Mouse (Mus musculus) embryonic facial prominence, embryonic 11.5 days (tissue): ENCODE data around the gene Gm21970. TPM values are rescaled to one million over a fixed set of nuclear protein-coding genes. Genes with fewer than 3 reads are reported as not detected.

ENCODE experiments used
- ATAC-seq: fragments of 200-750 bp; cut with Nextera tagmentation; replicated peaks from 2 replicates; pipeline ENCODE4 v1.8.0; 2017; ENCODE audit warnings: low read depth; ENCODE audit not compliant: insufficient number of reproducible peaks, low FRiP score, low TSS enrichment
- DNase-seq: peaks from one replicate; pipeline ENCODE4 v3.0.0-alpha.2; 2015; ENCODE audit warnings: low spot score
- H3K27ac ChIP-seq: fragments of 300-500 bp; sonication (generic); replicated peaks from 2 replicates; pipeline ENCODE4 v1.5.1; 2014; ENCODE audit warnings: mild to moderate bottlenecking, low read depth, low read length, control low read depth
- H3K27me3 ChIP-seq: fragments of 300-500 bp; sonication (generic); 2 replicates; pipeline ENCODE4 v1.6.1; 2014; ENCODE audit warnings: mild to moderate bottlenecking, low read length, moderate library complexity, mixed read lengths; ENCODE audit not compliant: control insufficient read depth, insufficient read depth
- H3K36me3 ChIP-seq: fragments of 300-500 bp; sonication (generic); replicated peaks from 2 replicates; pipeline ENCODE4 v1.6.1; 2014; ENCODE audit warnings: low read depth, mild to moderate bottlenecking, low read length, moderate library complexity, mixed read lengths; ENCODE audit not compliant: control insufficient read depth, insufficient read depth
- H3K4me1 ChIP-seq: fragments of 300-500 bp; sonication (generic); 2 replicates; pipeline ENCODE4 v1.6.1; 2014; ENCODE audit warnings: low read length, mixed read lengths; ENCODE audit not compliant: control insufficient read depth, insufficient read depth
- H3K4me2 ChIP-seq: fragments of 300-500 bp; sonication (generic); 2 replicates; pipeline ENCODE4 v1.6.1; 2014; ENCODE audit warnings: low read depth, mild to moderate bottlenecking, control low read depth, low read length, moderate library complexity
- H3K4me3 ChIP-seq: fragments of 300-500 bp; sonication (generic); 2 replicates; pipeline ENCODE4 v1.5.1; 2014; ENCODE audit warnings: low read depth, low read length, control low read depth
- H3K9ac ChIP-seq: fragments of 300-500 bp; sonication (generic); replicated peaks from 2 replicates; pipeline ENCODE4 v1.6.1; 2014; ENCODE audit warnings: mild to moderate bottlenecking, control low read depth, low read length
- H3K9me3 ChIP-seq: fragments of 300-500 bp; sonication (generic); replicated peaks from 2 replicates; pipeline ENCODE4 v1.6.1; 2016; ENCODE audit warnings: mild to moderate bottlenecking, low read length, inconsistent platforms, mixed read lengths; ENCODE audit not compliant: control insufficient read depth
- WGBS: fragments of 180-500 bp; shearing (Covaris S2); extraction: QIAGEN DNeasy Blood & Tissue Kit; methylation state at CpG from one replicate; pipeline ENCODE4 v1.1.7; 2014; 5-methylcytosine and 5-hydroxymethylcytosine counted together
- polyA plus RNA-seq: library from polyadenylated mRNA; unstranded; fragments of >200 nt; fragmentation: Nextera tagmentation; extraction: Ambion mirVana; gene quantifications from 2 replicates; pipeline ENCODE4 v1.2.1, GENCODE M21; 2014

Gm21970 gene
- polyA plus RNA-seq, 1 experiment from 2014 or later = not detected

DNA sequence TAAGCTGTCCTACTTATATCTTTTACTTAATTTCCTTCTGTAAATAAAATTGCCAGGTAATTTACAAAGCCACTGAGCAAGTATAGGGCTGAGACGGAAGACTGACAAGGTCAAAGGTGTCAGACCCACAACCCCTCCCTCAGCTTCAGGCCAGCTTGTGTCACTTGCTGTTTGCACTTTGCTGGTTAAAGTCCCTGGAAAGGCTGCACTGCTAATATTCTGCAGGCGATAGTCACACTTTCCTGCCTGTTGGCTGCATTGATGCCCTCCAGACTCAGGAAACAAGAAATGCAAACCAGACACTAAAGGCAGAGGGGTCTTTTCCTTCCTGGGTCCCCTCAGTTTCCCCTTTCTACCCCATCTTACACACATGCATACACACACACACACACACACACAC is 29.5 kb upstream of the Gm21970 start:
- H3K4me2 ChIP-seq = no peak overlapping the region
- H3K9me3 ChIP-seq = no peaks in the 10 kb centered on the region
- H3K27me3 ChIP-seq = no peaks in the 10 kb centered on the region
- no peak overlapping the region; the same call in 1 of the 2 replicates for H3K9ac ChIP-seq
- ATAC-seq = no peak
- DNase-seq = no peak
- no peak overlapping the region for H3K27ac ChIP-seq
- no peak overlapping the region for H3K4me3 ChIP-seq
- H3K36me3 ChIP-seq = no peaks in the 10 kb centered on the region
- H3K4me1 ChIP-seq = no peaks in the 10 kb centered on the region
- 31% methylated on average over 2 of the region's 2 CpGs for WGBS

DNA sequence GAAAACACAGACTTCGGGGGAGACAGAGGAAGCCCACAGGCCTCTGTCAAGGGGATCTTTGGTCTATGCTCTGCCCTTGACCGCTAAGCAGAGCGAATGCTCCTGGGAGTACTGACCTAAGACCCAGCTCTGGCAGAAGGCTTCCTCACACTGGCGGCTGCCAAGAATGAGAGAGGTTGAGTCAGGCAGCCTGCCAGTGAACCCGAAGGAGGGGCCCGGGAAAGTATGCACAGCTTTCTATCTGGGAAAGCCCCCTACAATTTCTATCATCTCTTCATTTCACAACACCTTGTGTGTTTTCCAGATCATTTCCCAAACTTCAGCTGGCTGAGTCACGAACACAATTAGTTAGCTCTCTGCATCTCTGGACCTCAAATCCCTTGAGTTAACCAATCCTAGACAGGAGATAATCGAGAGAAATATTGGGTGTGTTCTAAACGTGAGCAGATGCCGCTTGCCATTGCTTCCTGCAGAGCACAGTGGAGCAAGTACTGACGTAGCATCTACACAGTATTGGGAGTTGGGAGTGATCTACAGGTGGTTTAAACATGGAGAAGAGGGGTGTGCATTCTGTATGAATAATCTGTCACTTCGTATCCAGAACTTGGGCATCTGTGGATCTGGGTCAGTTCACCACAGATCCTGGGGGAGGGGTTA is 28.8 kb upstream of the Gm21970 start:
- no peaks in the 10 kb centered on the region for H3K27me3 ChIP-seq
- no peak for DNase-seq
- 69% methylated on average over 12 of the region's 12 CpGs for WGBS

DNA sequence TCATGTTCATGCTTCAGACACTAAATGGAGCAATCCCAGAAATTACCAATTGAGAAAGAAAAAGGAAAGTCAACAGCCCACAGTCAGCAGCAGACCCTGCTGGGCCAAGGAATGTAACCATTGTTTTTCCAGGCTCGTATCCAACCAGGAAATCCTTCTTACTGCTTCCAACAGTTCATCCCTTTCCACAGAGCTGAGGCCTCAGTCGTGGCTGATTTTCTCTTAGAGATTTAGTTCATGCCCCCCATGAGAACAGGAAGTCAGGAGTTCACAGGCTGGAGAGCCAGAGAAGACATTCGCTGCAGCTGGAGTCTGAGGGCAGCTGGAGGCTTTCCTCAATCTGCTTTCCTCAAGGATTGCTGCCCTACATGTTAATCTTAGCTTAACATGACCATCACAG is 28.0 kb upstream of the Gm21970 start:
- WGBS = 34% methylated on average over 3 of the region's 3 CpGs
- H3K9me3 ChIP-seq = no peaks in the 10 kb centered on the region
- H3K36me3 ChIP-seq = no peaks in the 10 kb centered on the region
- ATAC-seq = no peak
- no peak overlapping the region for H3K4me2 ChIP-seq
- no peak for DNase-seq
- no peaks in the 10 kb centered on the region for H3K4me1 ChIP-seq
- H3K9ac ChIP-seq = no peak overlapping the region
- no peaks in the 10 kb centered on the region for H3K27me3 ChIP-seq
- no peak overlapping the region for H3K4me3 ChIP-seq
- H3K27ac ChIP-seq = no peak overlapping the region

More for the DNA sequence above, 28.8 kb upstream of the Gm21970 start:
- Histone ChIP-seq H3K4me1 (no peaks in the 10 kb centered on the region), H3K9ac (no peak overlapping the region), H3K4me2 (no peak overlapping the region), H3K4me3 (no peak overlapping the region), H3K9me3 (no peaks in the 10 kb centered on the region), H3K36me3 (no peaks in the 10 kb centered on the region), H3K27ac (no peak overlapping the region)
- ATAC-seq = no peak

DNA sequence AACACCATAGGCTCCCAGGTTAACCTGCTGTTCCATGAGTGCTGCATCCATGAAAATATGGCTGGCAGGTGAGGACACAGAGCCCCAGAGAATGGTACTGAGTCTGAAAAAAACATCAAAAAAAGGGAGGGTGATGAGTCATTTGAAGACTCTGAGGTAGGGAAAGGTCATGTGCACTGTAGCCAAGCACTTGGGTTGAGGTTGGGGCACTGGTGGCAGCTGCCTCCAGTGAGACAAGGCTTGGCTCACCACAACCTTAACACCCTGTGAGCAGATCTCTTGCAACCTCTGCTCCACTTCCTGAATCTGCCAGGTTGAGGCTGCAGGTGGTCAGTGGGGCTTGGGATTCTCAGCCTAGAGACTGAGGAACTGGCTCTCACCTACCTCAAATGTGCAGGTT is 25.0 kb upstream of the Gm21970 start:
- no peak overlapping the region for H3K27ac ChIP-seq
- no peaks in the 10 kb centered on the region for H3K9me3 ChIP-seq
- ATAC-seq = no peak
- H3K9ac ChIP-seq = no peak overlapping the region
- H3K27me3 ChIP-seq = no peaks in the 10 kb centered on the region
- no peak overlapping the region for H3K4me2 ChIP-seq
- no peak for DNase-seq
- H3K36me3 ChIP-seq = no peaks in the 10 kb centered on the region
- H3K4me1 ChIP-seq = no peaks in the 10 kb centered on the region
- no peak overlapping the region for H3K4me3 ChIP-seq

DNA sequence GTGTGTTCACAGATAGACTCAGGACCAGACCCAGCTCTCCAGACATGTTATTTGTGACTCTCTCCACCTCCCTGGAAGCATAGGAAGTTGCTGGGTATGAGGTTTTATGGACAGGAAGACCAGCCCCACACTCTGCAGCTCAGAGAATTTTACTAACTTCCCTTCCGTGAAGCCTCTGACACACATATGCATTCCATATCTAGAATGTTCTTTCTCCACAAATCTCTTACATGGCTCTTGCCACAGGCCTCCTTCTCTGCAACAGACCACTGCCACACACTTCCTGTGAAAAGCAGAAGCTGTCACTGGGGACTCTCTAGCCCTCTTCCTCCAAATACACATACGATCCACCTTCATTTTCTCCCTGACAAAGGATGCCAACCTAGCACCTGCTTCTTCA is 24.5 kb upstream of the Gm21970 start:
- ATAC-seq = no peak
- no peaks in the 10 kb centered on the region for H3K9me3 ChIP-seq
- H3K36me3 ChIP-seq = no peaks in the 10 kb centered on the region
- no peaks in the 10 kb centered on the region for H3K4me1 ChIP-seq
- no peak overlapping the region for H3K27ac ChIP-seq
- no peak overlapping the region for H3K9ac ChIP-seq
- 92% methylated on average over 2 of the region's 2 CpGs for WGBS
- H3K27me3 ChIP-seq = no peaks in the 10 kb centered on the region
- H3K4me3 ChIP-seq = no peak overlapping the region
- no peak for DNase-seq
- H3K4me2 ChIP-seq = no peak overlapping the region

DNA sequence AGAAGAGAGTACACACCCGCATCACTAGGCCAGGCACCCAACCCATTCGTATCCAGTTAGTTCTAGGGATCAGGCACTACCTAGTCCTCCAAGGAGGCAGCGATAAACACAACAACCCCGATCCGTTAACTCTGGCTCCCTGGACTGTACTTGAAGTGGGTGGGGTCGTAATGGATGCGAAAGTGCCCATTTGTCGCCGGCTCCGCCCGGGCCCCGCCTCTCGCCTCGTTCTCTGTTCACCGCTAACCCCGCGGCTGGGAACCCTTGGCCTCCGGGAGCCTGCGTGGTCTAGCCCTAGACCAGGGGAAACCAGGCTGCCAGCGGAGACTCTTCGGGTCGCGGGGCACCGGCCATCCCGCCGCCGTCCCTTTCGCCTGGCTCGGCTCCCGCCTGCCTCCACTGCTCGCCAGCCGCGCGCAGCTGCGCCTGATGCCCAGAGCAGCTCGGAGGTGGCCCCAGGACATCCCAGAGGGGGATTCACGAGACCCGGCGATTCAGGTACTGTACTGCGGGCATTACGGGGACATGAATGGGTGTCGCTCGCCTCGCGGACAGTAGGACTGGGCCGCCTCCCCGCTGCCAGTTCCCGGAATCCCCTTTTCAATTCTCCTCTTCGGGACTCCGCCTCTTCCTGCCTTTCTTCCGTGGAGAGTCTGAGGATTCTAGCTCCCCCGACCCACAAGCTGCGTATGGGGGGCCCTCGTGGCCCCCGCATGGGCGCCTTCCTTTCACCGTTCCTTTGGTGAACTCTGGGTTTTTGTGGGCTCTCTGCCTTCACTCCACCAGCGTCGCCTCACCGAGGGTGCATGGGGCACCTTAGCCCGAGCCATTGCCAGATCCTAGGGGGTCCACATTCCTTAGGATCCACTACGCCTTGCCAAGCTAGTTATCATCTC is 18.7 kb upstream of the Gm21970 start, which contains the start of gene Ifnar2:
TSS of gene Ifnar2 (plus strand) at position 207 of the 896 bp plus-strand sequence.
- Histone ChIP-seq H3K4me1 (no peaks in the 10 kb centered on the region), H3K9me3 (no peaks in the 10 kb centered on the region), H3K4me3 (peak within 1 kb of the TSS; percentile 67), H3K4me2 (peak within 1 kb of the TSS; percentile 67), H3K27me3 (no peaks in the 10 kb centered on the region), H3K9ac (peak within 1 kb of the TSS; percentile 85), H3K27ac (peak within 1 kb of the TSS; percentile 80), H3K36me3 (no peaks in the 10 kb centered on the region)
- DNase-seq (peak; percentile 81), ATAC-seq (peak; percentile 90)
- under 1% methylated on average over 60 of the region's 62 CpGs for WGBS

DNA sequence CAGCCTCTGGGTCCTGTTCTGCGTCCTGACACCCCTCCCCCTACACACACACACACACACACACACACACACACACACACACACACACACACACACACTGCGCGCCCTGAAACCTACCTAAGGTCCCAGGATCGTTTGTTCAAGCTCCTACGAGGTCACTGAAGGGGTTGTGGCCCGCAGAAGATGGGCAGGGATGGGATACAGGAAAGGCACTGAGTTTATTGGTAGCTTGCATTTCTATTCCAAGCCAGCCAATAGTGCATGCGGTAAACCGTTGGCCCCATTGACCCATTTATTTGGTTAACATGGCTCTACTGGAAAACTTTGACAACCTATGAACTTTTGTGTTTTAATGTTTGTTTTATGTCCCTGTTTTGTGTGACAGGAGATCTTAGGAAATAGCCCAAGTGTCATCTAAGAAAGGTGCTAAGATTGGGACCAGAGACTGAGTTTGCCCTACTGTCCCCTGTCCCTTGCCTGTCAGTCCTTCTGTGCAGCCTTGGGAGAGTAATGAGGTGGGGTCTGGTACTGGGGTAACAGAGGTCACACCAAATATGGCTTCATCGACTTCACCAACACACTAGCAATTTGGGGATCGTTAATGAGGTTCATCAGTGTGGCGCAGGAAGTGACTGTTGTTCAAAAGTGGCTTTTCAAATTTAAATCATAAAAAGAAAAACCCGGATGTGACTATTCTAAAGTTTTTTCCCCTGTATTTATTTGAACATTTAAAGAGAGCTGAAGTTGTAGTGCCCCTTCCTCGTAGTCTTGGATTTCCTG is 17.9 kb upstream of the Gm21970 start:
- no peak for ATAC-seq
- Histone ChIP-seq H3K4me1 (no peaks in the 10 kb centered on the region), H3K27ac (peak overlapping the region; percentile 80), H3K9me3 (no peaks in the 10 kb centered on the region), H3K4me2 (peak overlapping the region; percentile 67), H3K9ac (peak overlapping the region; percentile 85), H3K36me3 (no peaks in the 10 kb centered on the region), H3K27me3 (no peaks in the 10 kb centered on the region), H3K4me3 (peak overlapping the region; percentile 67)
- WGBS = 41% methylated on average over 13 of the region's 13 CpGs
- no peak for DNase-seq
